Mouse (Mus musculus): ENCODE measurements at regions not wholly inside any gene's neighbourhood (a gene's known extent, or its start where the extent isn't known, plus 50 kb on each side); places are given as distances from the start of the nearest gene placed in this dataset.

DNA sequence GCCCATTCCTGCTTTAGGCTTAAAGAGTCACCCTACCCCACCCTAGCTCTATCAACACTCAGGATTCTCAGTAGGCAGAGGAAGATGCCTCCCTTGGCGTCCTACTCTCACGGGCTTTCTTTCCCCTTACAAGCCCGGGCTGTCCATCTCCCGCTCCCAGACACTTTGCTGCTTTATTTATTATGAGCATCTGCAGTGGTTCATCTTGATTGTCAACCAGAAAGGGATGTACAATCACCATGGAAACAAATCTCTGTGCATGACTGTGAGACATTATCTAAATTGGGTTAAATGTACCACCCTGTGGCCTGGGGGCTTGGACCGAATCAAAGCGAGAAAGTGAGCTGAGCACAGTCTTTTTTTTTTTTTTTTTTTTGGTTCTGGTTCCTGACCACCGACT is 623.9 kb upstream of the Fam19a5 start:
- Histone ChIP-seq H3K4me2 (ENCODE audit: low read depth, low read length, poor library complexity, severe bottlenecking) (no peak overlapping the region), H3K27me3 (ENCODE audit: insufficient read depth, low read length) (no peaks in the 10 kb centered on the region), H3K36me3 (ENCODE audit: insufficient read depth, low read length) (no peaks in the 10 kb centered on the region), H3K9me3 (ENCODE audit: low read length) (no peaks in the 10 kb centered on the region), H3K4me3 (ENCODE audit: low read depth, low read length) (no peak overlapping the region), H3K4me1 (ENCODE audit: insufficient read depth, low read length) (peaks cover 8% of the 10 kb centered on the region; the same call in 1 of the 2 replicates), H3K27ac (ENCODE audit: low read depth, low read length) (no peak overlapping the region), H3K9ac (replicated peaks; ENCODE audit: low read length, poor library complexity, severe bottlenecking) (no peak overlapping the region)
- ATAC-seq (ENCODE audit: low FRiP score): no peak
- DNase-seq (ENCODE audit: low spot score): peak; percentile 39
- no peak for TF ChIP-seq CTCF (IDR thresholded peaks at IDR 0.05)
- WGBS: 9% methylated on average over 7 of the region's 7 CpGs

DNA sequence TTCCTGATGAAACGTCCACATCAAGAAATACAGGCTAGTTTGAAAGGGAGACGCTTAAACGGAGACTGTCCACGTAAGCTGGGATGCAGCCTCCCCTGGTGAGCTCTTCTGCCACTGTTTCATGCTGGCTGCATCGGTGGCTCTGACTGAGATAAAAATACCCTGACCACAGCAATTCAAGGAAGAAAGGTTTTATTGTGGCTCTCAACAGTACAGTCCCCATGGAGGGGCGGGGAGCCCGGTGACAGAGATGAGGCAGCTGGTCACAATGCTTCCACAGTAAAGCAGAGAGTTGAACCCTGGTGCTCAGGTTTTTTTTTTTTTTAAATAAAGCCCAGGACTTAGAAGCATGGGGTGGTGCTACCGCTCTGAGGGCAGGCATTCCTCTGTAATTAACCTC is 622.7 kb upstream of the Fam19a5 start:
- 15% methylated on average over 8 of the region's 8 CpGs for WGBS
- DNase-seq (ENCODE audit: low spot score) (no peak), ATAC-seq (ENCODE audit: low FRiP score) (no peak)
- Histone ChIP-seq H3K4me2 (ENCODE audit: low read depth, low read length, poor library complexity, severe bottlenecking) (no peak overlapping the region), H3K9ac (replicated peaks; ENCODE audit: low read length, poor library complexity, severe bottlenecking) (no peak overlapping the region), H3K4me1 (ENCODE audit: insufficient read depth, low read length) (peaks cover 16% of the 10 kb centered on the region), H3K27ac (ENCODE audit: low read depth, low read length) (no peak overlapping the region), H3K4me3 (ENCODE audit: low read depth, low read length) (no peak overlapping the region), H3K9me3 (ENCODE audit: low read length) (no peaks in the 10 kb centered on the region), H3K36me3 (ENCODE audit: insufficient read depth, low read length) (no peaks in the 10 kb centered on the region), H3K27me3 (ENCODE audit: insufficient read depth, low read length) (no peaks in the 10 kb centered on the region)
- no peak for TF ChIP-seq CTCF (IDR thresholded peaks at IDR 0.05)

DNA sequence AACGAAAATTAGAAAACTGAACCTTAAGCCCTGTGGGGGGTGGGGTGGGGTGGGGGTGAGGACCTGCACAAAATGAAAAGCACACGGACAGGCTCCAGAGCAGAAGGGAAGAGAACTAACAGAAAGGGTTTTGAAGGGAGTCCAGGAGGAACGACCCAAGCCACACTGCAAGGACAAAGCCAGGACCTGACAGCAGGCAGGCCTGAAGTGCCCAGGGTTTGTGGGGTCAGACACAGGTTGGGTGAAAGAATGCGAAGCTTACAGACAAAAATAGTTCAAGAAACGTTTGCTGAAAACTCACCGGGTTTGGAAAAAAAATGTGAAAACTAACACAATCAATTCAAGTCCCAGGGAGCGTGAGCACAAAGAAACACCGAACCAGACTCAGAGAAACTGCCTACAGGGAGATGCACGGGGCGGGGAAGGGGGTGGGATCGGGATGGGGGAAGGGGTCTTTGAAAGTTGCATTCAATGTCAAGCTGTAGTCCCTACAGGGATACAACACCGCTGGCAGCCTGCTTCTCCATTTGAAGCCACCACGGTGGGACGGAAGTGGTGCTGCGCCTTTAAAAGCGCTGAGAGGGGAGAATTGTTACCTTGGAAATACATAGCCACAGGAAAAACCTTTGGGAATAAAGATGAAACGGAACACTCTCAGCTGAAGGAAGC is 618.9 kb upstream of the Fam19a5 start:
- TF ChIP-seq CTCF (IDR thresholded peaks at IDR 0.05): no peak
- Histone ChIP-seq H3K4me2 (ENCODE audit: low read depth, low read length, poor library complexity, severe bottlenecking) (peak overlapping the region; percentile 35), H3K27me3 (ENCODE audit: insufficient read depth, low read length) (no peaks in the 10 kb centered on the region), H3K4me1 (ENCODE audit: insufficient read depth, low read length) (peaks cover 15% of the 10 kb centered on the region), H3K9me3 (ENCODE audit: low read length) (no peaks in the 10 kb centered on the region), H3K4me3 (ENCODE audit: low read depth, low read length) (no peak overlapping the region), H3K27ac (ENCODE audit: low read depth, low read length) (no peak overlapping the region), H3K9ac (replicated peaks; ENCODE audit: low read length, poor library complexity, severe bottlenecking) (no peak overlapping the region), H3K36me3 (ENCODE audit: insufficient read depth, low read length) (no peaks in the 10 kb centered on the region)
- DNase-seq (ENCODE audit: low spot score): peak; percentile 37
- no peak for ATAC-seq (ENCODE audit: low FRiP score)
- WGBS: 11% methylated on average over 17 of the region's 17 CpGs

DNA sequence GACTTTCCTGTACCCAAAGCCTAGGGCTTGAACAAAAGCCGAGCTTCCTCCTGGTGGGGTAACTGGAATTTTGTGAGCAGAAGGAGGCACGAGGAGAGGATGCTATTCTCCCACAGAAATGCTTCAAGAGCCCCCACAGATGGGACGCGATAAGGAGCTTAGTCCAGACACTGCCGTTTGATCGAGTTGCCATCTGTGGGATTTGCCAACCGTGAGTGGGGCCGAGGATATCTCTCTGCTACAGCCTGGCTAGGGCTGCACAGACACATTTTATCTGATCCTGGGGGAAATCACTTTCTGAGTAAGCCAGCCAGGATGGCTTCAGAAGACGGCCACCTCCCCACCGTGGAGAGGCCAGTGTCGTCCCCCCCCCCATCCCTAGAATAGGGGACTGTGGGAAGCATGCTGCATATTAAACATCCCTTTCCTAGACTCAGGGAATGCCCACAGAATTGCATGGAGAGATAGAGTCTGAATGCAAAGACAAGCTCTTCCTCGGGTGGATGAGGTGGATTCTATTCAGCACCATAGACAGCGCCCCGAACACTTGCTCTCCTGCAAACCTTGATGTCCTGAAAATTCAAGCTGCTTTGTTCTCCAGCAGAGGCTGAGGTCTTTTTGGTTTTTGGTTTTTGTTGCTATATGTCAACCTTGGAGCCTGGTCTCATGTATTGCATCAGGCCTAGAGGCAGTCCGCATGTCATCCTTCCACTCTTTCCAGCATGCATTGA is 611.6 kb upstream of the Fam19a5 start:
- ATAC-seq (ENCODE audit: low FRiP score): no peak
- 0 out of 2 replicates have a peak, but pooled peaks cover 2% of the 10 kb centered on the region for H3K4me1 ChIP-seq (ENCODE audit: insufficient read depth, low read length)
- no peak for DNase-seq (ENCODE audit: low spot score)
- no peak for TF ChIP-seq CTCF (IDR thresholded peaks at IDR 0.05)
- H3K4me2 ChIP-seq (ENCODE audit: low read depth, low read length, poor library complexity, severe bottlenecking): no peak overlapping the region
- WGBS: 45% methylated on average over 15 of the region's 15 CpGs
- H3K4me3 ChIP-seq (ENCODE audit: low read depth, low read length): no peak overlapping the region
- no peak overlapping the region for H3K27ac ChIP-seq (ENCODE audit: low read depth, low read length)
- no peaks in the 10 kb centered on the region for H3K27me3 ChIP-seq (ENCODE audit: insufficient read depth, low read length)
- no peak overlapping the region for H3K9ac ChIP-seq (replicated peaks; ENCODE audit: low read length, poor library complexity, severe bottlenecking)
- no peaks in the 10 kb centered on the region for H3K9me3 ChIP-seq (ENCODE audit: low read length)
- no peaks in the 10 kb centered on the region for H3K36me3 ChIP-seq (ENCODE audit: insufficient read depth, low read length)

DNA sequence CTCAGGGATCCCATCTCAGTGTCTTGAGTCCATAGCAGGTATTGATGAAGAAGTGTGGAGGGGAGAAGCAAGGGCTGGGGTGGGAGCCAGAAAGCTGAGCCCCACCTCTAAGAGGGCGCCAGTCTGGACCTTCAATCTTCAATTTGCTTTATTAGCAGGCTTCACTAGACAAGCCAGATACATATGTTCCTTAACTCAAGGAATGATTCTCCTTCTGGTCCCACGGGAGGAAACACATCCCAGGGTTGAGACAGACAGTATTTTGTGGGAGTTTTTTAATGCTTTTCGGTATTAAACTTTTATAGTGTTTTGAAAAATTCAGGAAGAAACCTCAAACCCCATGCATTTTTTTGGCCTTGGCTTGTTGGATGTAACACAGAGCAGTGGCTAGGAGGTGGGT is 606.7 kb upstream of the Fam19a5 start:
- ATAC-seq (ENCODE audit: low FRiP score) (no peak), DNase-seq (ENCODE audit: low spot score) (no peak)
- Histone ChIP-seq H3K9me3 (ENCODE audit: low read length) (no peaks in the 10 kb centered on the region), H3K9ac (replicated peaks; ENCODE audit: low read length, poor library complexity, severe bottlenecking) (no peak overlapping the region), H3K4me2 (ENCODE audit: low read depth, low read length, poor library complexity, severe bottlenecking) (no peak overlapping the region), H3K36me3 (ENCODE audit: insufficient read depth, low read length) (no peaks in the 10 kb centered on the region), H3K4me1 (ENCODE audit: insufficient read depth, low read length) (no peaks in the 10 kb centered on the region), H3K4me3 (ENCODE audit: low read depth, low read length) (no peak overlapping the region), H3K27me3 (ENCODE audit: insufficient read depth, low read length) (no peaks in the 10 kb centered on the region), H3K27ac (ENCODE audit: low read depth, low read length) (no peak overlapping the region)
- WGBS: 83% methylated on average over 3 of the region's 3 CpGs
- TF ChIP-seq CTCF (IDR thresholded peaks at IDR 0.05): no peak

DNA sequence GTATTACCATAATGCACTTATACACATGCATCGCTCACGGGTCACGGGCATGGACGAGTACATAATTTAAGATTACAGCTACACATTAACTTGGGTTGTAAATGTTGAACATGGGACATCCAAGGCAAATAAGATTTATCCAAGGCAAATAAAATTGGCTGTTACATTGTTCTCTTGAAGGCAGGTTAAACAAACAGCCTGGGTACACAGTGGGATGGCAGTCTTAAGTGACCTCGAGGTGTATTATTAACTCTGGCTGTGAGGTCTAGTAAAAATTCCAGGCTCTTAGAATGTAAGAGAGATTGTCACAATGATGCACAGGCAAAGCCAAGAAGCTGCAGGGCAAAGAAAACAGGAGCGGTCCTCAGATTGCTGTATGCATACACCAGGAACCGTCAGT is 599.6 kb upstream of the Fam19a5 start:
- no peak for TF ChIP-seq CTCF (IDR thresholded peaks at IDR 0.05)
- Histone ChIP-seq H3K9ac (replicated peaks; ENCODE audit: low read length, poor library complexity, severe bottlenecking) (no peak overlapping the region), H3K4me3 (ENCODE audit: low read depth, low read length) (no peak overlapping the region), H3K36me3 (ENCODE audit: insufficient read depth, low read length) (no peaks in the 10 kb centered on the region), H3K27ac (ENCODE audit: low read depth, low read length) (no peak overlapping the region), H3K27me3 (ENCODE audit: insufficient read depth, low read length) (no peaks in the 10 kb centered on the region), H3K4me1 (ENCODE audit: insufficient read depth, low read length) (no peaks in the 10 kb centered on the region), H3K4me2 (ENCODE audit: low read depth, low read length, poor library complexity, severe bottlenecking) (no peak overlapping the region), H3K9me3 (ENCODE audit: low read length) (no peaks in the 10 kb centered on the region)
- DNase-seq (ENCODE audit: low spot score): no peak
- whole genome bisulfite sequencing: 85% methylated on average over 7 of the region's 7 CpGs
- no peak for ATAC-seq (ENCODE audit: low FRiP score)

Measured in midbrain, postnatal 0 days (tissue).